Mouse (Mus musculus) brown adipose tissue, adult 24 weeks (tissue): Measurements from ENCODE around the gene Sacs. TPM values are rescaled to one million over a fixed set of nuclear protein-coding genes. Genes with fewer than 3 reads are reported as not detected.

Experiments
- H3K27ac ChIP-seq: fragments of 200-500 bp; replicated peaks from 2 replicates; pipeline ENCODE4 v1.5.1; 2012; ENCODE audit warnings: low read depth, mild to moderate bottlenecking, low read length
- H3K4me1 ChIP-seq: fragments of 200-500 bp; 2 replicates; pipeline ENCODE4 v1.6.1; 2012; ENCODE audit warnings: low read length, mixed read lengths; ENCODE audit not compliant: control insufficient read depth, insufficient read depth, insufficient read length
- H3K4me3 ChIP-seq: fragments of 200-500 bp; 2 replicates; pipeline ENCODE4 v1.5.1; 2012; ENCODE audit warnings: low read depth, mild to moderate bottlenecking, low read length, moderate library complexity; ENCODE audit not compliant: insufficient read depth
- polyA plus RNA-seq: library from polyadenylated mRNA; stranded (reverse); fragments of >200 nt; gene quantifications from 2 replicates; pipeline ENCODE4 v1.2.4, GENCODE M21; 2012; ENCODE audit not compliant: missing spikeins, insufficient read depth, insufficient read length

Gene Sacs
- polyA plus RNA-seq, 1 experiment = 1.3 TPM

DNA sequence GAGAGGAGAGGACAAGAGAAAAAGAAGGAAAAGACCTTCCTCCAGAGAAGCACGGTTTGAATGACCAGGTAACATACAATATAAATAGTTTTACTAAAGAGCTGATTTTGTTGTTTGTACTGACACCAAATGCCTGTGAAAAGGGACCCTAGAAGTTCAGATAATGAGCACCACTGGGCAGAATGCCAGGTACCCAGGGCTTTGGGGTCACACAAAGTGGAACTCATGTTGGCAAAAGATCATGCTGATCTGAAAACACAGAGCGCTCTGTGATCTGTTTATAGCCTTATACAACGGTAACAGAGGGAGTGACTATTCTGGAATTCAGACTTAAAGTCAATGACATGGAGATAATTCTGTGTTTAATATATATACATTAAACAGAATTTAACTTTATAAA lies 108.2 kb downstream of the Sacs start:
- no peak overlapping the region for H3K4me3 ChIP-seq
- no peak overlapping the region for H3K27ac ChIP-seq
- no peaks in the 10 kb centered on the region for H3K4me1 ChIP-seq

DNA sequence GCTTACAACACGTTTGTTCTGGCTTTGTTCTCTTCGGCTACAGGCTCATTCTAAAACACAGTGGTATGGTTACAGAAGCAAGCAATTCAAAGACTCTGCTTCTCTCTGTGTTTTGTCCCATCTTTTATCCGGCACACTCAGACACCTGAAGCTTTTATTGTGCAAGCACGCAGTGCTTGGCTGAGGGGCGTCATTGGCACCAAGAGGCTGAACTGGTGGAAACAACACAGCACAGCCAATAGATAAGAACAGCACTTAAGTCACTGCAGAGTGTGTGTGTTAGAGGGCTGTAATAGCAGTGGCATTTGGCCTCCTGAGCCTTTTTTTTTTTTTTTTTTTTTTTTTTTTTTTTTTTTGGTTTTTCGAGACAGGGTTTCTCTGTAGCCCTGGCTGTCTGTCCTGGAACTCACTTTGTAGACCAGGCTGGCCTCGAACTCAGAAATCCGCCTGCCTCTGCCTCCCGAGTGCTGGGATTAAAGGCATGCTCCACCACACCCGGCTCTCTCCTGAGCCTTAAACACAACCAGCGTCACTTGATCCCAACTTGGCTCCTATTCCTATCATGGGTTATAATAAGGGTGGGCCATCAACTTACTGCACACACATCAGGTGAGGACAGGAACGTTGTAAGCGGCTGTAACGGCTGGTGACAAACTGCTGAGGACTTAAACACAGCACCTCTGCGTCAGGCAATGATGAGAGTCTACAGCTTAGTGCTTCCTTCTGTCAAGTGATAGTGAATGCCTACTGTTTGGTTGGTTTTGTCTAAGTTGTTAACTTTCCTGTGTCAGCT lies 114.5 kb downstream of the Sacs start:
- Histone ChIP-seq H3K4me1 (no peaks in the 10 kb centered on the region), H3K4me3 (no peak overlapping the region), H3K27ac (no peak overlapping the region)

DNA sequence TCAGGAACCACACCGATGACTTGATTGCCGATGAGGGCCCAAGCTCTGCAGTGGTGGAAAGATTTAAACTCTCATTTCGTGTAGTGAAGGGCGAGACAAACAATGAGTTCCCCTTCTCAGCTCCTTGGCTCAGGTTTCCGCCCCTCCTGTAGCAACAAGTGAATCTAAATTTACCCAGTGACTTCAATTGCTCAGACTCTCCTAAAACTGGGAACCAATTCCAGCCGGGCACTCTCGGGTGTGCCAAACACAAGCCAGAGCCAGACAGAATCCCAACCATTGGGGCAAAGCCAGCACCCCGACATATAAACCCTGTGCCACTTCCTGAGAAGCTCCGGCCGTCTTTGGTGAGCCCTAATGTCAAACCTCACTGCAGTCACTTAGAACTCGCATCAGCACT lies 120.1 kb downstream of the Sacs start, which contains the start of gene Sgcg:
Gene Sgcg (minus strand): TSS at position 139 of the 400 bp plus-strand sequence.
- H3K27ac ChIP-seq = no peak within 1 kb of the TSS
- no peaks in the 10 kb centered on the region for H3K4me1 ChIP-seq
- H3K4me3 ChIP-seq = no peak within 1 kb of the TSS

DNA sequence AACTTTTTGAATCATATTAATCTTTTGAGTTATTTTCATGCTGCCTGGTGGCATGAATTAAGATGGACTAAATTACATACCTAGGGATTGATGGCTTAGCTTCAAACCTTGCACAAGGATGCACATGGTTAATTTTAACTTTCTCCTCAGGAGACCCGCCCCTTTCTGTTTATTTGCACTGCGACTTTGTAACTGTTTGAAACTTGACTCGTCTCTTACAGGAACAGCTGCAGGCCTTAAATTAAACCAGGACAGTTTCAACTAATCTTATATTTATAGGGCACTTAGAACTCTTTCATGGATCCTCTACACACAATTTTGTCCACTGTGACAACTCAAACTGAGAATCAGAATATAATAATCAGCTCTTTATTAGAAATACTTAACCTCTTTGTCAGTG lies 120.8 kb downstream of the Sacs start:
- Histone ChIP-seq H3K27ac (no peak overlapping the region), H3K4me1 (no peaks in the 10 kb centered on the region), H3K4me3 (no peak overlapping the region)

DNA sequence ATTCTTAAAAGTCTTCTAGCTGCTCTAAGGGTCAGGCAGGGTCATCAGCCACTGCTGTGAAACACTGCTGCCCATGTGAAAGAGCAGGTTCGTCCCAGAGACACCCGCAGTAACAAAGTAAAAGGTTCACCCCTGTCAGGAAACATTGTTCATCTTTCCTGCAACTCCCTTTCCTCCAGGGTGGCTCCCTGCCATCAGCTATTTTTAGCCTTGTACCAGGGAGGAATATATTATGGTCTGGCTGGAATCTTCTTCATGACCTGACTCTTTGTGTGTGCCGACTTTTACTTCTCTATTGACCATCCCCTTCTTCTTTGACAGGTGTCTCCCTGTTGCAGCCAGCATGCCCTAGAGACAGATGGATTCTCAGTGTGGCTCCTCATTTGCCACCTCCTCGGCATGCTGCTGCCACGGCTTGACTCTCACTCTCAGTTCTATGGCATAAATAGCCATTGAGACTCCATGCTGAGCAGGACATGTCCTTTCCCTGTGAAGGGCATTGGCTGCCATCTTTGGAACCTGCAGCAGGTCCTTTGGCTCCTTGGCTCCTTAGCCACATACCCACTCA lies 129.7 kb downstream of the Sacs start:
- H3K4me3 ChIP-seq = no peak overlapping the region
- H3K4me1 ChIP-seq = no peaks in the 10 kb centered on the region
- H3K27ac ChIP-seq = no peak overlapping the region

DNA sequence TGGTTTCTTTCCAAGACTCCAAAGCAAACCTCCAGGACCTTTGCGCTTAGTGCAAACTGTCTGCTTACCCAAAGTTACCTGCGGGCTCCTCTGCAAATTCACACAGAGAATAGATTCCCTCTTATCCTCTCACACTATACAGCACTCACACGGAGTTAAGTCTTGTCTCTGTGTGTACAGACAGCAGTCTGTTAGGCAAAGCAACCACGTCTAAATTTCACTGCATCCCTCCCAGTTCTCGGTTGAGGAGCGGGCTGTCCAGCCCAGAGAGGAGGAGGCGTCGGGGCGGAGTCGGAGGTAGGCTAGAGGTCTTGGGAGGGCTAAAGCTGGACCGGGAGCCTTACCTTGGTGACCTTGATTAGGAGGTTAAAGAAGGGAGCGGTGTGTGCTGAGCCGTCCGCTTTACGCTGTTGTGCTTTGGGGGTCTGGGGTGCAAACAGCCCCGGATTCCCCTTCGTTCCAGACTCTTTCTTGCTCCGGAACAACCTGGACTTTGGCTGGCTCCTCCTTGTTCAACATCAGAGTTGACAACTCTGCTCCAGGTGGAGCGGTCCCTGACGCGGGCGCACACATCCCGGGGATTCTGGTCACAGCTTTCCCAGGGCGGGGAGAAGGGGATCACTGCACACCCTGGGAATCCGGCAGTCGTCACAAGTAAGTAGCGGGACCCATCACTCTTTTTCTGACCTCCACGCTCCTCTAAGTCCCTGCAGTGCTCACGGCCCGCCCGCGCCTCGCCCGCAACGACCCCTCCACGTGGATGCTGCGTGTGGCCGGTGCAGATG lies 136.3 kb downstream of the Sacs start:
- no peak overlapping the region for H3K27ac ChIP-seq
- no peak overlapping the region for H3K4me3 ChIP-seq
- H3K4me1 ChIP-seq = no peaks in the 10 kb centered on the region

DNA sequence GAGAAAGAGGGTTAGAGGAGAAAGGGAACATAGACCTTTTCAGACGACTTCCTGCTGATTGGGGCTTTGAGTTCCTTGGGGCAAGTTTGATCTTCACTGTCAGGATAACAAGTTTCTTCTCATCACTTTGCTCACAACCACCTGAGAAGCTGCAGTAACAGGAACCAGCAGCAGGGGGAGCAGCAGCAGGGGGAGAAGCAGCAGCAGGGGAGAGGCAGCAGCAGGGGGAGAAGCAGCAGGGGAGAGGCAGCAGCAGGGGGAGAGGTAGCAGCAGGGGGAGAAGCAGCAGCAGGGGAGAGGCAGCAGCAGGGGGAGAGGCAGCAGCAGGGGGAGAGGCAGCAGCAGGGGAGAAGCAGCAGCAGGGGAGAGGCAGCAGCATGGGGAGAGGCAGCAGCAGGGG lies 139.0 kb downstream of the Sacs start:
- Histone ChIP-seq H3K4me1 (no peaks in the 10 kb centered on the region), H3K27ac (no peak overlapping the region), H3K4me3 (no peak overlapping the region)

DNA sequence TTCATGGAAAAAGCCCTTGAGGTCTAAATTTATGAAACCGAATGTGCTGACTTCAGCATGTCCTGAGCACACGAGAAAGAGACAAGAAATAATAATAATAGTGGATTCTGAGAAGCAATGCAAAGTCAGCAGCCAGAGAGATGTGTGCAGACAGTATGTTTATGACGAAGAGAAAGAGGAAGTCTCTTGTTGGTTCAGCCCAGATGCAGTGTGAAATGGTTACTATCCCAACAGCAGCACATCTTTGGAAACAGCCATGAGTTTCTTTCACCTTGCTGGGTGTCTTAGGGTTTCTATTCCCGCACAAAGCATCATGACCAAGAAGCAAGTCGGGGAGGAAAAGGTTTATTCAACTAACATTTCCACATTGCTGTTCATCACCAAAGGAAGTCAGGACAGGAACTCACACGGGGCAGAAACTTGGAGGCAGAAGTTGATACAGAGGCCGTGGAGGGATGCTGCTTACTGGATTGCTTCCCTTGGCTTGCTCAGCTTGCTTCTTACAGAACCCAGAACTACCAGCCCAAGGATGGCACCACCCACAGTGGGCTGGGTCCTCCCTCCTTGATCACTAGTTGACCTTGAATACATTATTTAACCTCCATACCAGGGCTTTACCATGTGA lies 140.5 kb downstream of the Sacs start:
- Histone ChIP-seq H3K27ac (no peak overlapping the region), H3K4me3 (no peak overlapping the region)

DNA sequence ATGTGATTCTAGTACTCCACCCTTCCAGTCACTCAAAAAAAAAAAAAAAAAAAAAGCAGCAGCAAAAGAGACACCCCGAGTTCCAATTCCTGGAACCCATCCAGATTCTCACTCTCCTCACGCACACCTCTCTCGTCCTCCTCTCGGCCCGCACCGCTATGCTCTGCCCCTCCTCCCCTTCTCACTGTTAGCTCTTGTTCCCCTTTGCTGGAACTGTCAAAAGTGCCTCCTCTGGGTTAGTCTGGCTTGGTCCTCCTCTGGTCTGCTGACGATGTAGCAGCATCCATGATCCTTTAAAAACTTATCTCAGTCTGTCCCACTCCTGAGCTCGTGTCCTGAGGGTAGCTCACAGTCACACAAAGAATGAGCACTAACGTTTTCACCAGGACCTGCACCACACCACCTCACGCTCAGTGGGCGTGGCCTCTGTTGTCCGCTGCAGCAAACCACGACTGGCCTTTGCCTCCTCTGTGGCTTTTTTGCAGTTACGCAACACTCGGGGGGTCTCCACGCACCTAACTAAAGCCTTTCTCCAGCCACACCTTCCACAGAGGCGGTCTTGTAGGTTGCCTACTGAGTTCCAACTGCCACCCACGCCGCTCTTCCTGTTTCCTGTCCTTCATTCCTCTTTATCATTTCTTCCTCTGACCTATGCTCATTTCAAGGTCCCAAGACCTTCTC lies 150.5 kb downstream of the Sacs start:
- no peak overlapping the region for H3K27ac ChIP-seq
- no peak overlapping the region for H3K4me3 ChIP-seq
- no peaks in the 10 kb centered on the region for H3K4me1 ChIP-seq

More for the DNA sequence above, 140.5 kb downstream of the Sacs start:
- no peaks in the 10 kb centered on the region for H3K4me1 ChIP-seq

Other genes with a start within 250 kb of the Sacs start
- gene Tnfrsf19, start 92.0 kb upstream of the Sacs start, polyA plus RNA-seq = 0.48 and 0.83 TPM in 2 replicates
- 1.0 and 2.8 TPM in 2 replicates for gene Sgcg, start 120.0 kb downstream of the Sacs start, polyA plus RNA-seq
- gene Arl11, start 171.3 kb downstream of the Sacs start, polyA plus RNA-seq = 0.75 and 0.91 TPM in 2 replicates
- 2.9 and 4.3 TPM in 2 replicates for gene Ebpl, start 222.0 kb downstream of the Sacs start, polyA plus RNA-seq